Comparison of ENCODE assay signal across 10 mouse cellular contexts in genomic region chrX:43429982-43430531, GRCm38 (mm10). TPM values are rescaled to one million over a fixed set of nuclear protein-coding genes. Genes with fewer than 3 reads are reported as not detected.
DNase-seq lines count a peak whose midpoint lies in the region; ATAC-seq lines count a peak whose summit lies in the region.
"Had no signal": no experiment of that assay in that cellular context is flagged by ENCODE, and none has a peak within 500 bp of the region (broad histone marks: within the 10 kb centered on the region; RNA-seq: fewer than 3 reads in every experiment).

No protein-coding gene starts in this region.

- no peak for DNase-seq in kidney, adult 8-10 months
- DNase-seq in embryo, embryonic 10 days (ENCODE audit: low spot score) = peak; percentile 33
- DNase-seq in right cerebral cortex, postnatal 25 days = peak; percentile 41
- DNase-seq in gastrocnemius, adult 18-20 months (ENCODE audit: low spot score) = no peak

- peaks cover 23% of the 10 kb centered on the region for H3K27me3 ChIP-seq in kidney, embryonic 15.5 days
- H3K27me3 ChIP-seq in hindbrain, embryonic 12.5 days = peaks cover 11% of the 10 kb centered on the region
- H3K27me3 ChIP-seq in limb, embryonic 12.5 days = peaks cover 15% of the 10 kb centered on the region

- WGBS in kidney, embryonic 15.5 days = 19% methylated on average over 25 of the region's 25 CpGs
- WGBS in hindbrain, embryonic 12.5 days = 20% methylated on average over 25 of the region's 25 CpGs
- WGBS in limb, embryonic 12.5 days = 26% methylated on average over 25 of the region's 25 CpGs

- peak overlapping the region; percentile 38 for H3K4me3 ChIP-seq in kidney, embryonic 15.5 days (replicated peaks)
- H3K4me3 ChIP-seq in hindbrain, embryonic 12.5 days = peak overlapping the region; percentile 38
- H3K4me3 ChIP-seq in limb, embryonic 12.5 days (replicated peaks) = peak overlapping the region; percentile 36

- H3K9me3 ChIP-seq in kidney, embryonic 15.5 days (replicated peaks) = no peaks in the 10 kb centered on the region
- no peaks in the 10 kb centered on the region for H3K9me3 ChIP-seq in hindbrain, embryonic 12.5 days (replicated peaks)
- no peaks in the 10 kb centered on the region for H3K9me3 ChIP-seq in limb, embryonic 12.5 days

- H3K27ac ChIP-seq in kidney, embryonic 15.5 days = no peak overlapping the region
- peak overlapping the region; percentile 26 for H3K27ac ChIP-seq in hindbrain, embryonic 12.5 days
- no peak overlapping the region for H3K27ac ChIP-seq in limb, embryonic 12.5 days

- H3K4me1 ChIP-seq in kidney, embryonic 15.5 days = no peaks in the 10 kb centered on the region
- H3K4me1 ChIP-seq in hindbrain, embryonic 12.5 days = no peaks in the 10 kb centered on the region
- no peaks in the 10 kb centered on the region for H3K4me1 ChIP-seq in limb, embryonic 12.5 days (replicated peaks)

- H3K36me3 ChIP-seq in kidney, embryonic 15.5 days = no peaks in the 10 kb centered on the region
- no peaks in the 10 kb centered on the region for H3K36me3 ChIP-seq in hindbrain, embryonic 12.5 days
- no peaks in the 10 kb centered on the region for H3K36me3 ChIP-seq in limb, embryonic 12.5 days

- peak overlapping the region; percentile 65 for H3K4me2 ChIP-seq in kidney, embryonic 15.5 days
- H3K4me2 ChIP-seq in hindbrain, embryonic 12.5 days (replicated peaks) = peak overlapping the region; percentile 60
- peak overlapping the region; percentile 61 for H3K4me2 ChIP-seq in limb, embryonic 12.5 days

- no peak overlapping the region for H3K9ac ChIP-seq in kidney, embryonic 15.5 days
- 0 out of 2 replicates have a peak overlapping the region, but pooled peaks have one; percentile 32 for H3K9ac ChIP-seq in hindbrain, embryonic 12.5 days
- H3K9ac ChIP-seq in limb, embryonic 12.5 days (replicated peaks) = no peak overlapping the region

- ATAC-seq in kidney, embryonic 15.5 days (replicated peaks; ENCODE audit: low FRiP score) = 0 out of 2 replicates have a peak, but pooled peaks have one; percentile 6
- peak; percentile 71 for ATAC-seq in hindbrain, embryonic 12.5 days (ENCODE audit: low FRiP score)
- ATAC-seq in limb, embryonic 12.5 days (ENCODE audit: insufficient number of reproducible peaks, insufficient read depth, low FRiP score, low TSS enrichment, low read depth) = peak; percentile 56
- ATAC-seq in inflammation-experienced regulatory T-cells, adult 6 months = no peak

RNA-seq across cellular contexts. Expression of gene Tenm1, which starts 1.1 kb away (rescaled TPM):
- 0.74 and 0.75 TPM in 2 replicates for polyA plus RNA-seq in kidney, embryonic 15.5 days (2015; fragmentation: Nextera tagmentation; extraction: Ambion mirVana)
- polyA plus RNA-seq in hindbrain, embryonic 12.5 days (2016; fragmentation: Nextera tagmentation; extraction: Ambion mirVana) = 5.5 and 5.7 TPM in 2 replicates
- polyA plus RNA-seq in limb, embryonic 12.5 days (2016; fragmentation: Nextera tagmentation; extraction: Ambion mirVana) = 1.3 TPM in 2 replicates
- not detected for total RNA-seq in gastrocnemius, adult 18-20 months (2021)
- under 1 TPM; 0.05 to 0.15 (median 0.12) TPM for polyA plus RNA-seq in inflammation-experienced regulatory T-cells, adult 6 months (2017; shearing (Covaris generic))
- total RNA-seq: MEL had no signal
- polyA plus RNA-seq: spleen, adult 2 months had no signal

Comparison
In these comparisons a context has a peak if more than half of its experiments do, and no peak if none do; other contexts are left out.
1. DNase-seq: peak in embryo, embryonic 10 days (single experiment) and right cerebral cortex, postnatal 25 days (single experiment); none in kidney, adult 8-10 months (0 of 2) and gastrocnemius, adult 18-20 months (single experiment).
2. Peak in every context shown above with its lines, with median percentiles within 50 percentile points of each other: H3K4me2 ChIP-seq and H3K4me3 ChIP-seq.